Mouse (Mus musculus): ENCODE measurements around the gene Fcgbp. TPM values are rescaled to one million over a fixed set of nuclear protein-coding genes. Genes with fewer than 3 reads are reported as not detected.
A peak's percentile ranks its signal among the peaks of the same experiment; 100 is the strongest.
"Not testable (repeated sequence)": the region's sequence is repeated elsewhere in the genome, so short reads cannot be mapped to it uniquely, and the experiment has no call there.

Gene Fcgbp
- total and polyA plus RNA-seq, 2 experiments, result 0.74 to 1.2 TPM

GRCm38 (mm10) chr7:28099101-28099500 lies 28.1 kb downstream of the Fcgbp start:
- H3K27ac ChIP-seq (replicated peaks; ENCODE audit: insufficient read depth, low read depth, low read length), result no peak overlapping the region
- H3K4me1 ChIP-seq (ENCODE audit: control insufficient read depth, insufficient read depth, low read length), result no peaks in the 10 kb centered on the region
- H3K4me3 ChIP-seq (ENCODE audit: insufficient read depth, low read depth, low read length), result no peak overlapping the region
- H3K79me2 ChIP-seq (ENCODE audit: control insufficient read depth, insufficient read depth, low read length), result no peaks in the 10 kb centered on the region
- no peaks in the 10 kb centered on the region for H3K27me3 ChIP-seq (ENCODE audit: control insufficient read depth, insufficient read depth, low read length)
- no peak for DNase-seq (ENCODE audit: extremely low read depth, low read depth, low spot score)
- H3K36me3 ChIP-seq (ENCODE audit: control insufficient read depth, insufficient read depth, low read length), result no peaks in the 10 kb centered on the region
- H3K9ac ChIP-seq (ENCODE audit: low read depth, low read length), result no peak overlapping the region
- TF ChIP-seq CTCF (IDR thresholded peaks at IDR 0.05; ENCODE audit: low read depth, low read length) (no peak), POLR2A (IDR thresholded peaks at IDR 0.05; ENCODE audit: extremely low read depth, insufficient read depth, low read length) (no peak)
- WGBS, result 94% methylated on average over 16 of the region's 16 CpGs

DNA sequence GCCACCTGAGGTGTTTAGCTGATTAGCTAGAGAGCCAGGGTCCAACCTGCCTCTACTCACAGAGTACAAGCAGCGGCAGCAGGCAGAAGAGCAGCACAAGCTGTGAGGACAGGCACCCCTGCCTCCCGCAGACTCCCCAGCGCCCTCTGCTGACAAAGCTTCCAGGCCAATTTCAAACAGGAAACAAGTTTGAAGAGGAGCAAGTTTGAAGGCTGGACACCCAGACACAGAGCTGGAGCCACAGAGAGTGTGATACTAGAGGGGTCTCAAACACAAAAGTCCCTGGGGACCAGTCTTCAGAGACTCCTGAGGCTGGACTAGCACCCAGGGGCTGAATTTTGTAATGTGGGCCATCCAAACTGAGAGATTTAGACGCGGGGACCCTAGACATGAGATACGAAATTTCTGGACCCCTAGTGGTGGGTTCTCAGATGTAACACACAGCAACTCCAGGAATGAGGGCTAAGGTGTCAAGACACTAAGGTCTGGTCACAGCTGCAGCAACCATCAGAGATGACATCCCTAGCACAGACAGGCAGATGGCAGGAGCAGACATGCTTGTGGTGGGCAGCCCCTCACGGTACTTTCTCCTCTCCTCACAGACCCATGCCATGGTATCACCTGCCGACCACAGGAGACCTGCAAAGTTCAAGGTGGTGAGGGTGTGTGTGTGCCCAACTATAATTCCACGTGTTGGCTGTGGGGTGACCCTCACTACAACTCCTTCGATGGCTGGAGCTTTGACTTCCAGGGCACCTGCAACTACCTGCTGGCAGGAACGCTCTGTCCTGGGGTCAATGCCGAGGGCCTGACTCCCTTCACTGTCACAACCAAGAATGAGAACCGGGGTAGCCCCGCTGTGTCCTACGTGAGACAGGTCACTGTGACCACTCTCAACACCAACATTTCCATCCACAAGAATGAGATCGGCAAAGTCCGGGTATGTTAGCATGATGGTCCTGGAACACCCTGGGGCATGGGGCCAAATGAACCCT lies 29.9 kb downstream of the Fcgbp start:
- TF ChIP-seq POLR2A (IDR thresholded peaks at IDR 0.05; ENCODE audit: extremely low read depth, insufficient read depth, low read length) (no peak), CTCF (IDR thresholded peaks at IDR 0.05; ENCODE audit: low read depth, low read length) (peak; percentile 83)
- H3K4me1 ChIP-seq (ENCODE audit: control insufficient read depth, insufficient read depth, low read length), result no peaks in the 10 kb centered on the region
- no peak overlapping the region for H3K9ac ChIP-seq (ENCODE audit: low read depth, low read length)
- peak; percentile 38 for DNase-seq (ENCODE audit: extremely low read depth, low read depth, low spot score)
- H3K36me3 ChIP-seq (ENCODE audit: control insufficient read depth, insufficient read depth, low read length), result no peaks in the 10 kb centered on the region
- 69% methylated on average over 17 of the region's 17 CpGs for WGBS
- H3K4me3 ChIP-seq (ENCODE audit: insufficient read depth, low read depth, low read length), result no peak overlapping the region
- no peak overlapping the region for H3K27ac ChIP-seq (replicated peaks; ENCODE audit: insufficient read depth, low read depth, low read length)
- no peaks in the 10 kb centered on the region for H3K79me2 ChIP-seq (ENCODE audit: control insufficient read depth, insufficient read depth, low read length)
- no peaks in the 10 kb centered on the region for H3K27me3 ChIP-seq (ENCODE audit: control insufficient read depth, insufficient read depth, low read length)

DNA sequence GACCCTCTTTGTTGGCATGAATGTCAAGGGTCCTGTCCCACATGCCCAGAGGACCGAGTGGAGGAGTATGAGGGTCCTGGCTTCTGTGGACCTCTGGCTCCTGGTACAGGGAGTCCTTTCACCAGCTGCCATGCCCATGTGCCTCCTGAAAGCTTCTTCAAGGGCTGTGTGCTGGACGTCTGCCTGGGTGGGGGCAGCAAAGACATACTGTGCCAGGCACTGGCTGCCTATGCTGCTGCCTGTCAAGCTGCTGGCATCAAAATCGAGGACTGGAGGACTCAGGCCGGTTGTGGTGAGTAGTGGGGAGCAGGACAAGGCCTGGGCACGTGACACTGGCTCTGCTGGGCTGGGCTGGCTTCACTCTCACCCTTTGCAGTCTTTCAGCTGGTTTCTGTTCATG lies 31.9 kb downstream of the Fcgbp start:
- not testable (repeated sequence) for H3K27ac ChIP-seq (replicated peaks; ENCODE audit: insufficient read depth, low read depth, low read length); H3K4me1 ChIP-seq (ENCODE audit: control insufficient read depth, insufficient read depth, low read length); DNase-seq (ENCODE audit: extremely low read depth, low read depth, low spot score); H3K27me3 ChIP-seq (ENCODE audit: control insufficient read depth, insufficient read depth, low read length); H3K79me2 ChIP-seq (ENCODE audit: control insufficient read depth, insufficient read depth, low read length); H3K9ac ChIP-seq (ENCODE audit: low read depth, low read length); H3K36me3 ChIP-seq (ENCODE audit: control insufficient read depth, insufficient read depth, low read length); H3K4me3 ChIP-seq (ENCODE audit: insufficient read depth, low read depth, low read length)
- WGBS, result 54% methylated on average over 5 of the region's 5 CpGs

DNA sequence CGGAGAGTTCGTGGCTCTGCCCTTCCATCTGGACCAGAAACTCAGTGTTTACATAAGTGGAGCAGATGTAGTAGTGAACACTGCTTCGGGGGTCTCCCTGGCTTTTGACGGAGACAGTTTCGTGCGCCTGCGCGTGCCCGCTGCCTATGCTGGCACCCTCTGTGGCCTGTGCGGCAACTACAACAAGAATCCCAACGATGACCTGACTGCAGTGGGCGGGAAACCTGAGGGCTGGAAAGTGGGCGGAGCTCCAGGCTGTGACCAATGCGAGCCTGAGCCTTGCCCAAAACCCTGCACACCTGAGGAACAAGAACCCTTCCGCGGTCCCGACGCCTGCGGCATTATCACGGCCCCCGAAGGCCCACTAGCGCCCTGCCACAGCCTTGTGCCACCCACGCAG lies 33.6 kb downstream of the Fcgbp start:
- H3K36me3 ChIP-seq (ENCODE audit: control insufficient read depth, insufficient read depth, low read length), result no peaks in the 10 kb centered on the region
- no peak for TF ChIP-seq CTCF (IDR thresholded peaks at IDR 0.05; ENCODE audit: low read depth, low read length)
- no peak for TF ChIP-seq POLR2A (IDR thresholded peaks at IDR 0.05; ENCODE audit: extremely low read depth, insufficient read depth, low read length)
- H3K79me2 ChIP-seq (ENCODE audit: control insufficient read depth, insufficient read depth, low read length), result no peaks in the 10 kb centered on the region
- H3K27me3 ChIP-seq (ENCODE audit: control insufficient read depth, insufficient read depth, low read length), result no peaks in the 10 kb centered on the region
- no peak overlapping the region for H3K9ac ChIP-seq (ENCODE audit: low read depth, low read length)
- peak; percentile 37 for DNase-seq (ENCODE audit: extremely low read depth, low read depth, low spot score)
- no peaks in the 10 kb centered on the region for H3K4me1 ChIP-seq (ENCODE audit: control insufficient read depth, insufficient read depth, low read length)
- 5% methylated on average over 23 of the region's 23 CpGs for WGBS
- no peak overlapping the region for H3K27ac ChIP-seq (replicated peaks; ENCODE audit: insufficient read depth, low read depth, low read length)
- peak overlapping the region; percentile 11; the same call in 1 of the 2 replicates for H3K4me3 ChIP-seq (ENCODE audit: insufficient read depth, low read depth, low read length)

GRCm38 (mm10) chr7:28106241-28106640 lies 35.2 kb downstream of the Fcgbp start:
- WGBS, result 92% methylated on average over 11 of the region's 11 CpGs
- no peak overlapping the region for H3K9ac ChIP-seq (ENCODE audit: low read depth, low read length)
- H3K36me3 ChIP-seq (ENCODE audit: control insufficient read depth, insufficient read depth, low read length), result no peaks in the 10 kb centered on the region

DNA sequence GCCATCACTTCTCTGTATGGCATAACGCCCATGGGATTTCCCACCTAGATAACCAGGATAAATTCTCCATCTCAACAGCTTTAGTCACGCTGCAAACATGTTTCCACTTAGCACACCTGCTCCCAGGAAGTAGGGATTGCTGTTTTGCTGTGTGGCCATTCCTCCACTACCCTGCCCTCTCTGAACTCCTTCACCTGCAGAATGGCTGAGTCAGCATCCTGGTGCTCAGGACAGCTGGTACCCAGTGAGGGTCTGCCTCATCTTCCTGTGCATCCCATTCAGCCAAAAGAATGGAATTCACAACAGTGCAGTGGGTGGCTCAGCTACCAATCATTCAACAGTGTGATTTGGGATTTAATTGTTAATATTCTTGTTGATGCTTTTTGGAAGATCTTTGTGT lies 43.6 kb downstream of the Fcgbp start:
- H3K4me3 ChIP-seq (ENCODE audit: insufficient read depth, low read depth, low read length), result no peak overlapping the region
- no peaks in the 10 kb centered on the region for H3K4me1 ChIP-seq (ENCODE audit: control insufficient read depth, insufficient read depth, low read length)
- TF ChIP-seq POLR2A (IDR thresholded peaks at IDR 0.05; ENCODE audit: extremely low read depth, insufficient read depth, low read length), result no peak
- TF ChIP-seq CTCF (IDR thresholded peaks at IDR 0.05; ENCODE audit: low read depth, low read length), result no peak
- H3K79me2 ChIP-seq (ENCODE audit: control insufficient read depth, insufficient read depth, low read length), result no peaks in the 10 kb centered on the region
- H3K9ac ChIP-seq (ENCODE audit: low read depth, low read length), result no peak overlapping the region
- no peaks in the 10 kb centered on the region for H3K36me3 ChIP-seq (ENCODE audit: control insufficient read depth, insufficient read depth, low read length)
- H3K27me3 ChIP-seq (ENCODE audit: control insufficient read depth, insufficient read depth, low read length), result no peaks in the 10 kb centered on the region
- no peak overlapping the region for H3K27ac ChIP-seq (replicated peaks; ENCODE audit: insufficient read depth, low read depth, low read length)
- 76% methylated on average over 2 of the region's 2 CpGs for WGBS
- DNase-seq (ENCODE audit: extremely low read depth, low read depth, low spot score), result no peak

More at GRCm38 (mm10) chr7:28106241-28106640, 35.2 kb downstream of the Fcgbp start:
- TF ChIP-seq POLR2A (IDR thresholded peaks at IDR 0.05; ENCODE audit: extremely low read depth, insufficient read depth, low read length) (no peak), CTCF (IDR thresholded peaks at IDR 0.05; ENCODE audit: low read depth, low read length) (no peak)
- no peak overlapping the region for H3K27ac ChIP-seq (replicated peaks; ENCODE audit: insufficient read depth, low read depth, low read length)
- H3K4me1 ChIP-seq (ENCODE audit: control insufficient read depth, insufficient read depth, low read length), result no peaks in the 10 kb centered on the region
- no peaks in the 10 kb centered on the region for H3K27me3 ChIP-seq (ENCODE audit: control insufficient read depth, insufficient read depth, low read length)
- H3K4me3 ChIP-seq (ENCODE audit: insufficient read depth, low read depth, low read length), result no peak overlapping the region
- no peak for DNase-seq (ENCODE audit: extremely low read depth, low read depth, low spot score)
- H3K79me2 ChIP-seq (ENCODE audit: control insufficient read depth, insufficient read depth, low read length), result no peaks in the 10 kb centered on the region
